Mouse (Mus musculus) liver, adult 2 months (tissue): ENCODE data around the gene Rpl35a.

Source experiments
- CTCF ChIP-seq: fragments of 200-500 bp; IDR thresholded peaks from 2 replicates; pipeline ENCODE4 v1.5.1; 2011; ENCODE audit warnings: low read depth, low read length, control low read depth
- POLR2A ChIP-seq: fragments of 200-500 bp; IDR thresholded peaks from 2 replicates; pipeline ENCODE4 v1.6.1; 2011; ENCODE audit warnings: low read length, control low read depth; ENCODE audit not compliant: insufficient read depth; ENCODE audit errors: extremely low read depth

- TF ChIP-seq CTCF: no peak
- TF ChIP-seq POLR2A: no peak
These were observed 49.4 kb upstream of the Rpl35a start for GRCm38 (mm10) chr16:33006888-33007287.
